In the genomic region with DNA sequence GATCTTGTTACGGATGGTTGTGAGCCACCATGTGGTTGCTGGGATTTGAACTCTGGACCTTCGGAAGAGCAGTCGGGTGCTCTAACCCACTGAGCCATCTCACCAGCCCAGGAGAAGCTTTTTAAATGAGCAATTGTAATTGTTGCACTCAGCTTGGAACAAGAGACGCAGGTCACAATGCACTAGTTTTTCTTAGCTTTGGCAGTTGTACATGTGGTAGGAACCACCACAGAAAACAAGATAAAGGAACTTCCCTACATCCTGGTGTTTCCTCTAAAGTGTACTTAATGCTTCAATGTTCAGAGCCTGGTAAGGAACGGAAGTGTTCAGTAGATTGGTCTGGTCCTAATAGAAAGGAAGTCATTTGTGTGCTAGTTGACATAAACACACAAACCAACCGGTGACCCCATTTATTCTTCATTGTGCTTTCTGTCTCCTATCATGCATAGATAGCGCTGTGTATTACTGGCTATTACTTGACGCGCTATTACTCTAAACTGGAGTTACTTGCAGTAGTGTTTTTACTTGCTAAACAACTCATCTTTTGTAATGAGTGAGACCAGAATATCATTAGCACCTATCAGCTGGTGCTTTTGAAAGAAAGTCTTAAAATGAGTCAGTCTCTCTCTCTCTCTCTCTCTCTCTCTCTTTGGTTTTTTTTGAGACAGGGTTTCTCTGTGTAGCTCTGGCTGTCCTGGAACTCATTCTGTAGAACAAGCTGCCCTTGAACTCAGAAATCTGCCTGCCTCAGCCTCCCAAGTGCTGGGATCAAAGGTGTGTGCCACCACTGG, we compare ENCODE assay signal across 28 mouse cellular contexts. TPM values are rescaled to one million over a fixed set of nuclear protein-coding genes. Genes with fewer than 3 reads are reported as not detected.
DNase-seq lines count a peak whose midpoint lies in the region; ATAC-seq and TF ChIP-seq lines count a peak whose summit lies in the region.
"Had no signal": no experiment of that assay in that cellular context is flagged by ENCODE, and none has a peak within 500 bp of the region (broad histone marks: within the 10 kb centered on the region; RNA-seq: fewer than 3 reads in every experiment).

No protein-coding gene starts in this region.

- H3K27me3 ChIP-seq in lung, postnatal 0 days (replicated peaks; ENCODE audit: insufficient read depth, low read length), result no peaks in the 10 kb centered on the region
- no peaks in the 10 kb centered on the region for H3K27me3 ChIP-seq in midbrain, embryonic 14.5 days (ENCODE audit: control insufficient read depth, insufficient read depth, low read length)
- H3K27me3 ChIP-seq: embryonic facial prominence, embryonic 15.5 days; forebrain, embryonic 15.5 days; heart, embryonic 13.5 days; hindbrain, embryonic 15.5 days; intestine, embryonic 15.5 days; liver, embryonic 13.5 days; lung, embryonic 15.5 days; midbrain, embryonic 13.5 days; neural tube, embryonic 15.5 days had no signal

- no peak overlapping the region for H3K4me2 ChIP-seq in lung, postnatal 0 days (replicated peaks; ENCODE audit: low read depth, low read length)
- no peak overlapping the region for H3K4me2 ChIP-seq in midbrain, embryonic 14.5 days (ENCODE audit: low read length)

- H3K9me3 ChIP-seq in lung, postnatal 0 days (ENCODE audit: low read length), result no peaks in the 10 kb centered on the region
- no peaks in the 10 kb centered on the region for H3K9me3 ChIP-seq in midbrain, embryonic 14.5 days (ENCODE audit: control insufficient read depth, low read length)
- H3K9me3 ChIP-seq: embryonic facial prominence, embryonic 15.5 days; forebrain, embryonic 15.5 days; G1E; heart, embryonic 13.5 days; hindbrain, embryonic 15.5 days; intestine, embryonic 15.5 days; liver, embryonic 13.5 days; lung, embryonic 15.5 days; midbrain, embryonic 13.5 days; neural tube, embryonic 15.5 days had no signal

- no peak overlapping the region for H3K27ac ChIP-seq in lung, postnatal 0 days (ENCODE audit: low read length)
- H3K27ac ChIP-seq in midbrain, embryonic 14.5 days (replicated peaks; ENCODE audit: low read depth, low read length), result no peak overlapping the region
- H3K27ac ChIP-seq: embryonic facial prominence, embryonic 15.5 days; forebrain, embryonic 15.5 days; hindbrain, embryonic 15.5 days; intestine, embryonic 15.5 days; liver, embryonic 13.5 days; midbrain, embryonic 13.5 days had no signal

- no peaks in the 10 kb centered on the region for H3K36me3 ChIP-seq in lung, postnatal 0 days (ENCODE audit: insufficient read depth, low read length)
- H3K36me3 ChIP-seq in midbrain, embryonic 14.5 days (ENCODE audit: control insufficient read depth, insufficient read depth, low read length), result no peaks in the 10 kb centered on the region
- H3K36me3 ChIP-seq: embryonic facial prominence, embryonic 15.5 days; forebrain, embryonic 15.5 days; hindbrain, embryonic 15.5 days; intestine, embryonic 15.5 days; liver, embryonic 13.5 days; lung, embryonic 15.5 days; midbrain, embryonic 13.5 days; neural tube, embryonic 15.5 days had no signal

- TF ChIP-seq CTCF in lung, postnatal 0 days (IDR thresholded peaks at IDR 0.05), result no peak

- 0 out of 2 replicates have a peak, but pooled peaks have one; percentile 8 for TF ChIP-seq EP300 in lung, postnatal 0 days (IDR thresholded peaks at IDR 0.05)

- H3K4me3 ChIP-seq in lung, postnatal 0 days (ENCODE audit: low read depth, low read length), result no peak overlapping the region
- no peak overlapping the region for H3K4me3 ChIP-seq in midbrain, embryonic 14.5 days (replicated peaks; ENCODE audit: low read depth, low read length)

- DNase-seq in lung, postnatal 0 days (ENCODE audit: low spot score), result no peak
- DNase-seq in lung, postnatal 14 days, result no peak
- DNase-seq in MEL-GATA-1-ER (ENCODE audit: extremely low read depth, low read depth), result peak; percentile 86
- peak; percentile 13 for DNase-seq in naive thymus-derived CD4-positive, alpha-beta T cell, adult 2 months (ENCODE audit: low read depth)
- DNase-seq in layer of hippocampus, adult 18-20 months (ENCODE audit: low spot score in 2 of 2), result no peak
- no peak for DNase-seq in midbrain, embryonic 14.5 days
- DNase-seq: adrenal gland, postnatal 10 days; cerebellum, adult 2 months; cerebellum, postnatal 36 days; gastrocnemius, postnatal 25 days; heart, adult 2 months; kidney, adult 8-10 months; kidney, postnatal 10 days; liver, embryonic 13.5 days; thymus, postnatal 14 days had no signal

- no peaks in the 10 kb centered on the region for H3K4me1 ChIP-seq in lung, postnatal 0 days (ENCODE audit: insufficient read depth, low read depth, low read length)
- H3K4me1 ChIP-seq in midbrain, embryonic 14.5 days (ENCODE audit: control insufficient read depth, insufficient read depth, low read length), result peaks cover 7% of the 10 kb centered on the region; the same call in 1 of the 2 replicates
- H3K4me1 ChIP-seq: intestine, embryonic 15.5 days had no signal

- no peak for ATAC-seq in lung, postnatal 0 days
- ATAC-seq in hematopoietic stem cell, adult 5-6 weeks (replicated peaks in 1 of 2; ENCODE audit: insufficient read depth in 1 of 2, low FRiP score in 2 of 2, low TSS enrichment in 1 of 2, low read depth in 1 of 2, poor library complexity in 2 of 2, severe bottlenecking in 2 of 2), result peak; percentile 37 to 48
- no peak for ATAC-seq in midbrain, embryonic 14.5 days (ENCODE audit: low FRiP score, low TSS enrichment)
- ATAC-seq in CD4-positive, CD25-positive, alpha-beta regulatory T cell, adult 4 months, result no peak
- ATAC-seq: forebrain, embryonic 15.5 days; intestine, embryonic 15.5 days had no signal

- 75% methylated on average over 9 of the region's 9 CpGs for WGBS in lung, postnatal 0 days
- WGBS in midbrain, embryonic 14.5 days, result 93% methylated on average over 9 of the region's 9 CpGs

- no peak overlapping the region for H3K9ac ChIP-seq in lung, postnatal 0 days (replicated peaks; ENCODE audit: low read depth)
- H3K9ac ChIP-seq in midbrain, embryonic 14.5 days (replicated peaks; ENCODE audit: low read length), result no peak overlapping the region

RNA-seq across cellular contexts. Expression of gene Gpatch2, which starts 1.5 kb away (rescaled TPM):
- 11.7 and 11.9 TPM in 2 replicates for polyA plus RNA-seq in lung, postnatal 0 days (2015; fragmentation: Nextera tagmentation; extraction: Ambion mirVana)
- total RNA-seq in hematopoietic stem cell, adult 5-6 weeks (2017), result 27.2 and 39.3 TPM in 2 replicates
- 10 to 100 TPM; 20.9 to 22.0 TPM for total RNA-seq in layer of hippocampus, adult 18-20 months (2021)
- 15.4 and 21.9 TPM in 2 replicates for polyA plus RNA-seq in midbrain, embryonic 14.5 days (2014; fragmentation: Nextera tagmentation; extraction: Ambion mirVana)
- polyA plus RNA-seq in CD4-positive, CD25-positive, alpha-beta regulatory T cell, adult 4 months (2017; shearing (Covaris generic)), result 10 to 100 TPM; 22.7 to 23.3 TPM

RNA-seq across cellular contexts. Expression of gene Spata17, which starts 1.6 kb away (rescaled TPM):
- 3.1 and 4.0 TPM in 2 replicates for polyA plus RNA-seq in lung, postnatal 0 days (2015; fragmentation: Nextera tagmentation; extraction: Ambion mirVana)
- total RNA-seq in hematopoietic stem cell, adult 5-6 weeks (2017), result not detected in 2 replicates
- 1 to 10 TPM in 1 of 2 experiments, under 1 TPM in 1; 0.71 to 1.1 TPM for total RNA-seq in layer of hippocampus, adult 18-20 months (2021)
- polyA plus RNA-seq in midbrain, embryonic 14.5 days (2014; fragmentation: Nextera tagmentation; extraction: Ambion mirVana), result 1.2 and 1.5 TPM in 2 replicates
- polyA plus RNA-seq in CD4-positive, CD25-positive, alpha-beta regulatory T cell, adult 4 months (2017; shearing (Covaris generic)), result not detected
- polyA plus RNA-seq: G1E; macrophage; small intestine, adult 2 months had no signal

Comparison
In these comparisons a context has a peak if more than half of its experiments do, and no peak if none do; other contexts are left out.
1. ATAC-seq: peak in hematopoietic stem cell, adult 5-6 weeks (2 of 2); none in lung, postnatal 0 days (single experiment), midbrain, embryonic 14.5 days (single experiment) and CD4-positive, CD25-positive, alpha-beta regulatory T cell, adult 4 months (single experiment).
2. DNase-seq: peak in MEL-GATA-1-ER (single experiment) and naive thymus-derived CD4-positive, alpha-beta T cell, adult 2 months (single experiment); none in lung, postnatal 0 days (single experiment), lung, postnatal 14 days (single experiment), layer of hippocampus, adult 18-20 months (0 of 2) and midbrain, embryonic 14.5 days (single experiment).